Mouse (Mus musculus) spleen, adult 2 months (tissue): ENCODE data around the gene Ntn1.

Experiments
- CTCF ChIP-seq: fragments of 200-500 bp; IDR thresholded peaks from 2 replicates; pipeline ENCODE4 v1.5.1; 2011; ENCODE audit warnings: mild to moderate bottlenecking, inconsistent platforms; ENCODE audit not compliant: insufficient read depth, insufficient read length, insufficient replicate concordance; ENCODE audit errors: extremely low read depth
- POLR2A ChIP-seq: fragments of 200-500 bp; IDR thresholded peaks from 2 replicates; pipeline ENCODE4 v1.6.1; 2011; ENCODE audit warnings: low read depth, low read length, inconsistent platforms

DNA sequence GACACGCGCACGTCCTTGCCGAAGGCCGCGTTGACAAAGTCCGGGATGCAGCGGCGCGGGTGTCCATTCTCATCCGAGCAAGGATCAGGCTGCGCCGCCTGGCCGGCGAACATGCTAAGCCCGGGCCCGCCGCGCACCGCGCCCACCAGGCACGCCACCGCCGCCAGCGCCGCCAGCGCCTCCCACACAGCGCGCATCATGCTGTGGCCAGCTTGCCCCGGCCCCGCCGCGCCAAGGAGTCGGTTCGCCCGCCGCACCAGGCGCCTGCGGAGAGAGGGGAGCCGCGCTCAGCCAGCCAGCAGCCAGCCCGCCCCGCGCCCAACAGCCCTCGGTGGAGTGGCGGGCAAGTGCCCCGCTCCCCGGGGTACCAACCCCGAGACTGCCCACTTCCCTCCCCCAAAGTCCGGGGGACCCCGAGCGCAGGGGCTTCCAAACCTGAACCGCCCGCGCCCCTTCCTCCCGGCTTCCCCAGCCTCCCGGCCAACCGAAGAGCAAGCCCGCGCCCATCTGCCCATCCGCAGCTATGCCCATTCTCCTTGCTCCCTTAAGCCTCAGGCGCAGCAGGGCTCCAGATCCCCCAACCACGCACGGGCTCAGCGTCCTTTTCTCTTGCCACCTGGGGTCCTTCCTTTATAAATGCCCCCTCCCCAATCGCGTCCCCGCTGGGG is 14.6 kb downstream of the Ntn1 start:
- TF ChIP-seq CTCF, result no peak
- TF ChIP-seq POLR2A, result no peak
